Mouse (Mus musculus) C3H10T1/2 (cell line): ENCODE data around the gene Tex28. TPM values are rescaled to one million over a fixed set of nuclear protein-coding genes. Genes with fewer than 3 reads are reported as not detected.

Experiments used
- polyA plus RNA-seq, 2 experiments: library from polyadenylated mRNA; unstranded; fragments of >200 nt; fragmentation: generic; extraction: Trizol; gene quantifications; one replicate each; pipeline ENCODE4 v1.2.1; 2012; ENCODE audit warnings: missing spikeins in 2 of 2

The Tex28 gene
- polyA plus RNA-seq: not detected

GRCm38 (mm10) chrX:74167738-74168137, at the start of gene Tex28:
Gene Tex28 (minus strand): TSS chrX:74167838.

DNA sequence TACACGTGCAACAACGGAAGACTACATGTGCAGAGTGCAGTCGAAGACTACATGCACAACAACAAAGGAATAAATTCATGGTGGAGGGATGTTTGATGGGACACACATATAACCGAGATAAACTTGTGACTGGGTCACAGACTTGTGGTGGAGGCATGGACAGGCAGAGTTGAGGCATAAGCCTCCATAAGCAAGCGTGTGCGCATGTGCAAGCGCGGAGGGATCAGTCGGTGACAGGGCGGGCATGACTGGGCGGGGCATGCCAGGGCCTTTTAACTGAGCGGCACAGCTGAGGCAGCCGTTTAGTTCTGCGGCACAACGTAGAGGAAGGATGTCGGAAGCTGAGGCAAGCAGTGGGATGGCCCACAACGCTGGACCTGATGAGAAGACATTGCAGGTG, 9.3 kb upstream of the Tex28 start, which contains the start of gene Tktl1:
Gene Tktl1 (plus strand): TSS at position 301 of the 400 bp plus-strand sequence.

DNA sequence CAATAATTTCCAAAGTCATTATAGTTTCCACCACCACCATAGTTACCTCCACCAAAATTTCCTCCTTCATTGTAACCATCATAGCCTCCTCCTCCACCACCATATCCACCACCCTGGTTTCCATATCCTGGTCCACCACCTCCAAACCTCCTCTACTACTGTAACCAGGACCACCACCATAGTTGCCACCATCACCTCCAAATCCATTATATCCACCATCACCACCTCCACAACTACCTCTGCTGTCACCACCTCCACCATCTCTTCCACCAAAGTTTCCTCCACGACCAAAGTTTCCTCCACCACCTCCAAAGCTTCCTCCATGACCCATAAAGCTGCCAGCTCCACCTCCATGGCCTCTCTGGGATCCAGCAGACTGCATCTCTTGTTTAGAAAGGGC, 32.4 kb downstream of the Tex28 start, which contains the start of gene Mecp2:
Gene Mecp2 (minus strand): TSS at position 101 of the 400 bp plus-strand sequence.

DNA sequence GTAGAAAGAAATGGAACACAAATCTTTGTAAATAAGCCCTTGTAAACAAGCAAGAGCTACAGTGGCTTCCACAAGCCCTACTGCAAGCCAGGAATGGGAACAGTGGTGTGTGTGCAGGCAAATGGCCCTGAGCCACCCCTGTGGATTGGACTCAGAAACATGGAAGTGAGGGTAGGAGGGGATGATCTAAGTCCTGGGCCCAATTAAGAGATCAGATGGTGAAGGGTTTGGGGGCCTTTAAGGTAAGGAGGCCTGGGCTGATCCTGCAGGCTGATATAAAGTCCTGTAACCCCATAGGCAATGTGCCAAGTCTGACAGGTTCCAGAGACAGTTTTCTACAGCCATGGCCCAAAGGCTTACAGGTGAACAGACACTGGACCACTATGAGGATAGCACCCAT, 40.5 kb downstream of the Tex28 start, which contains the start of gene Opn1mw:
Gene Opn1mw (plus strand): TSS at position 301 of the 400 bp plus-strand sequence.

Other genes starting within 250 kb of the Tex28 start
- gene Arhgap4, start 246.0 kb downstream of the Tex28 start, polyA plus RNA-seq: under 1 TPM; 0.06 to 0.70 TPM
- gene Naa10, start 245.9 kb downstream of the Tex28 start, polyA plus RNA-seq: 100 to 1,000 TPM; 112 to 318 TPM
- gene Renbp, start 237.0 kb downstream of the Tex28 start, polyA plus RNA-seq: 100 to 1,000 TPM in 1 of 2 experiments, 10 to 100 TPM in 1; 72.0 to 105 TPM
- 10 to 100 TPM; 20.7 to 43.7 TPM for gene Hcfc1, start 201.5 kb downstream of the Tex28 start, polyA plus RNA-seq
- gene Irak1, start 143.9 kb downstream of the Tex28 start, polyA plus RNA-seq: 10 to 100 TPM; 18.9 to 33.1 TPM
- gene Opn1mw, start 40.4 kb downstream of the Tex28 start, polyA plus RNA-seq: under 1 TPM; 0.05 to 0.50 TPM
- 1 to 10 TPM; 6.4 to 8.6 TPM for gene Mecp2, start 32.5 kb downstream of the Tex28 start, polyA plus RNA-seq
- not detected for gene Tktl1, start 9.4 kb upstream of the Tex28 start, polyA plus RNA-seq
- gene Flna, start 82.0 kb upstream of the Tex28 start, polyA plus RNA-seq: 100 to 1,000 TPM; 461 to 590 TPM
- gene Emd, start 86.8 kb upstream of the Tex28 start, polyA plus RNA-seq: 100 to 1,000 TPM; 110 to 114 TPM
- 1,000 to 10,000 TPM; 3,936 to 5,898 TPM for gene Rpl10, start 103.0 kb upstream of the Tex28 start, polyA plus RNA-seq
- gene Taz, start 114.1 kb upstream of the Tex28 start, polyA plus RNA-seq: 10 to 100 TPM; 10.8 to 46.7 TPM
- gene Dnase1l1, start 114.5 kb upstream of the Tex28 start, polyA plus RNA-seq: 10 to 100 TPM in 1 of 2 experiments, 1 to 10 TPM in 1; 5.6 to 17.8 TPM
- 100 to 1,000 TPM in 1 of 2 experiments, 10 to 100 TPM in 1; 68.8 to 159 TPM for gene Atp6ap1, start 129.3 kb upstream of the Tex28 start, polyA plus RNA-seq
- gene Gdi1, start 137.2 kb upstream of the Tex28 start, polyA plus RNA-seq: 100 to 1,000 TPM in 1 of 2 experiments, 10 to 100 TPM in 1; 15.1 to 104 TPM
- 10 to 100 TPM; 36.1 to 51.7 TPM for gene Fam50a, start 145.2 kb upstream of the Tex28 start, polyA plus RNA-seq
- 10 to 100 TPM in 1 of 2 experiments, 1 to 10 TPM in 1; 2.9 to 29.9 TPM for gene Plxna3, start 161.2 kb upstream of the Tex28 start, polyA plus RNA-seq
- 100 to 1,000 TPM in 1 of 2 experiments, 10 to 100 TPM in 1; 80.4 to 114 TPM for gene Lage3, start 185.8 kb upstream of the Tex28 start, polyA plus RNA-seq
- gene Ubl4a, start 205.4 kb upstream of the Tex28 start, polyA plus RNA-seq: 100 to 1,000 TPM in 1 of 2 experiments, 10 to 100 TPM in 1; 43.7 to 146 TPM
- gene Slc10a3, start 205.5 kb upstream of the Tex28 start, polyA plus RNA-seq: 10 to 100 TPM; 16.1 to 17.9 TPM
- gene Fam3a, start 225.4 kb upstream of the Tex28 start, polyA plus RNA-seq: 10 to 100 TPM; 12.8 to 47.3 TPM
- 10 to 100 TPM in 1 of 2 experiments, 1 to 10 TPM in 1; 7.0 to 15.8 TPM for gene Ikbkg, start 225.5 kb upstream of the Tex28 start, polyA plus RNA-seq